Mouse (Mus musculus) forebrain, embryonic 14.5 days (tissue): ENCODE data around the gene Prss41. TPM values are rescaled to one million over a fixed set of nuclear protein-coding genes. Genes with fewer than 3 reads are reported as not detected.
A peak's percentile ranks its signal among the peaks of the same experiment; 100 is the strongest.

ENCODE experiments used
- ATAC-seq: fragments of 200-750 bp; cut with Nextera tagmentation; 2 replicates; pipeline ENCODE4 v1.8.0; 2017; ENCODE audit warnings: mild to moderate bottlenecking, moderate library complexity
- DNase-seq: peaks from one replicate; pipeline ENCODE4 v3.0.0-alpha.2; 2015; ENCODE audit warnings: low spot score
- H3K27ac ChIP-seq: fragments of 300-500 bp; sonication (generic); 2 replicates; pipeline ENCODE4 v1.5.1; 2014; ENCODE audit warnings: low read depth, mild to moderate bottlenecking, control low read depth, low read length, moderate library complexity
- H3K27me3 ChIP-seq: fragments of 300-500 bp; sonication (generic); replicated peaks from 2 replicates; pipeline ENCODE4 v1.6.1; 2014; ENCODE audit warnings: low read length, control low read depth, mixed read lengths; ENCODE audit not compliant: control insufficient read depth, insufficient read depth
- H3K36me3 ChIP-seq: fragments of 300-500 bp; sonication (generic); 2 replicates; pipeline ENCODE4 v1.6.1; 2014; ENCODE audit warnings: low read length, control low read depth; ENCODE audit not compliant: control insufficient read depth, insufficient read depth
- H3K4me1 ChIP-seq: fragments of 300-500 bp; sonication (generic); 2 replicates; pipeline ENCODE4 v1.6.1; 2014; ENCODE audit warnings: antibody characterized with exemption, low read length, control low read depth; ENCODE audit not compliant: control insufficient read depth, insufficient read depth
- H3K4me2 ChIP-seq: fragments of 300-500 bp; sonication (generic); 2 replicates; pipeline ENCODE4 v1.6.1; 2014; ENCODE audit warnings: mild to moderate bottlenecking, control low read depth, low read length
- H3K4me3 ChIP-seq: fragments of 300-500 bp; sonication (generic); 2 replicates; pipeline ENCODE4 v1.5.1; 2014; ENCODE audit warnings: low read depth, low read length, control low read depth
- H3K9ac ChIP-seq: fragments of 300-500 bp; sonication (generic); 2 replicates; pipeline ENCODE4 v1.6.1; 2014; ENCODE audit warnings: mild to moderate bottlenecking, low read length, control low read depth, moderate library complexity
- H3K9me3 ChIP-seq: fragments of 300-500 bp; sonication (generic); replicated peaks from 2 replicates; pipeline ENCODE4 v1.6.1; 2016; ENCODE audit warnings: low read length, control low read depth, mixed read lengths; ENCODE audit not compliant: control insufficient read depth
- WGBS: fragments of 180-500 bp; shearing (Covaris S2); extraction: QIAGEN DNeasy Blood & Tissue Kit; methylation state at CpG from one replicate; pipeline ENCODE4 v1.1.7; 2014; 5-methylcytosine and 5-hydroxymethylcytosine counted together
- polyA plus RNA-seq: library from polyadenylated mRNA; unstranded; fragments of >200 nt; fragmentation: Nextera tagmentation; extraction: Ambion mirVana; gene quantifications from 2 replicates; pipeline ENCODE4 v1.2.1, GENCODE M21; 2014

Prss41 gene
- polyA plus RNA-seq, 1 experiment from 2014 or later = 0.66 TPM

DNA sequence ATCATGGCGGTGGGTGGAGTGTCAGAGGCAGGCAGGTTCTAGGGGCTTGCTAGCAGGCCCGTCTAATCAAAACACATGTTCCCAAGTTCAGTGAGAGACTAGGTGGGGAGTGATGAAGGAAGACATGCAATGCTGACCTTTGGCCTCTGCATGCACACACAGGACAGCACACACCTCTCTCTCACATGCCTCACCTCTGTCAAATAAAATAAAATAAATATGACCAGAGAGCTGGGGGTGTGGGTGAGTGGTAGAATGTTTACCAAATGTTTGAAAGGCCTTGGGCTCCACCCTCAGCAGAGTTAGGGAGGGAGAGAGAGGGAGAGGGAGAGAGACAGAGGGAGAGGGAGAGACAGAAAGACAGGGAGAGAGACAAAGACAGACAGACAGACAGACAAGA lies 13.9 kb upstream of the Prss41 start:
- H3K4me1 ChIP-seq = no peaks in the 10 kb centered on the region
- no peak for DNase-seq
- no peak overlapping the region for H3K27ac ChIP-seq
- H3K9me3 ChIP-seq = no peaks in the 10 kb centered on the region
- no peak for ATAC-seq
- no peaks in the 10 kb centered on the region for H3K36me3 ChIP-seq
- WGBS = 88% methylated on average over 2 of the region's 2 CpGs
- H3K4me3 ChIP-seq = no peak overlapping the region
- no peak overlapping the region for H3K4me2 ChIP-seq
- H3K27me3 ChIP-seq = no peaks in the 10 kb centered on the region
- H3K9ac ChIP-seq = no peak overlapping the region

DNA sequence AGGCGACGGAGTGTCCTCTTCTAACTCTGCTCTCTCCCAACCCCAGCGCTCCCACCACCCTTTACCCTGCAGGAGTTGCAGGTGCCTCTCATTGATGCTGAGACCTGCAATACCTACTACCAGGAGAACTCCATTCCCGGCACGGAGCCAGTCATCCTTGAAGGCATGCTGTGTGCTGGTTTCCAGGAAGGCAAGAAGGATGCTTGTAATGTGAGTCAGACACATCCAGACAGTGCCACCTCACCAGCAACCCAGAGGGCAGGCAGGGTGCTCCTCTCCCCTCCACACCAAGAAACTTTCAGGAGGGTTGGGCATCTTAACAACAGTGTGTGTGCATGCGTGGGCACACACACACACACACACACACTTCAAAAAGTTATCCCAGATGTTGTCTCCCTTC lies 13.2 kb upstream of the Prss41 start:
- Histone ChIP-seq H3K27me3 (no peaks in the 10 kb centered on the region), H3K4me2 (no peak overlapping the region), H3K36me3 (no peaks in the 10 kb centered on the region), H3K4me3 (no peak overlapping the region), H3K9me3 (no peaks in the 10 kb centered on the region), H3K9ac (no peak overlapping the region), H3K4me1 (no peaks in the 10 kb centered on the region), H3K27ac (no peak overlapping the region)
- ATAC-seq (no peak), DNase-seq (no peak)
- 81% methylated on average over 6 of the region's 6 CpGs for WGBS

GRCm38 (mm10) chr17:23854229-23854765 lies 10.3 kb upstream of the Prss41 start:
- Histone ChIP-seq H3K9me3 (no peaks in the 10 kb centered on the region), H3K4me1 (no peaks in the 10 kb centered on the region), H3K9ac (no peak overlapping the region), H3K36me3 (no peaks in the 10 kb centered on the region), H3K4me3 (no peak overlapping the region), H3K27me3 (no peaks in the 10 kb centered on the region), H3K27ac (no peak overlapping the region), H3K4me2 (no peak overlapping the region)
- DNase-seq (no peak), ATAC-seq (no peak)
- WGBS = 92% methylated on average over 10 of the region's 10 CpGs

DNA sequence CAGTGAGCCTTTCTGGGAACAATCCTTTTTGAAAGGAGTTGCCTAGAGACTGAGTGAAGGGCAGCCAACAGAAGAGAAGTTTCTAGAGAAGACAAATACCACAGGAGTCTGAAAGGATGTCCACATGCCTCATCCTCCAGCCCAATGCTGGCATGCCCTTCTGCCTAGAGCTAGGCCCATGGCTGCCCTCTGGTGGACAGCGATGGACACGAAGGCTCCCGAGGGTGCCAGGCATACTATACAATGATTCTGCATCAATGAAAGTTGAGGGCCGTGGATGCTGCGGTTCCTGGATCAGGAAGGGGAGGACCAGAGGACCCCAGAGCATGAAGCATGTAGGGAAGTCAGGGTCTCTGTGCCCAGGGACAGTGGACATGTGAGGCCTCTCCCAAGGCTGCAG lies 9.3 kb upstream of the Prss41 start:
- 43% methylated on average over 5 of the region's 5 CpGs for WGBS
- Histone ChIP-seq H3K9me3 (no peaks in the 10 kb centered on the region), H3K36me3 (no peaks in the 10 kb centered on the region), H3K27ac (no peak overlapping the region), H3K4me2 (no peak overlapping the region), H3K4me3 (no peak overlapping the region), H3K27me3 (no peaks in the 10 kb centered on the region), H3K4me1 (no peaks in the 10 kb centered on the region), H3K9ac (no peak overlapping the region)
- DNase-seq (peak; percentile 58), ATAC-seq (no peak)

- H3K9ac ChIP-seq = no peak overlapping the region
- ATAC-seq (peak; percentile 62), DNase-seq (peak; percentile 80)
- H3K27me3 ChIP-seq = no peaks in the 10 kb centered on the region
- H3K4me3 ChIP-seq = no peak overlapping the region
- no peaks in the 10 kb centered on the region for H3K4me1 ChIP-seq
- no peak overlapping the region for H3K4me2 ChIP-seq
- H3K36me3 ChIP-seq = no peaks in the 10 kb centered on the region
- H3K9me3 ChIP-seq = no peaks in the 10 kb centered on the region
- H3K27ac ChIP-seq = no peak overlapping the region
- WGBS = 60% methylated on average over 18 of the region's 19 CpGs
Measured at GRCm38 (mm10) chr17:23850853-23851749, 7.1 kb upstream of the Prss41 start.

DNA sequence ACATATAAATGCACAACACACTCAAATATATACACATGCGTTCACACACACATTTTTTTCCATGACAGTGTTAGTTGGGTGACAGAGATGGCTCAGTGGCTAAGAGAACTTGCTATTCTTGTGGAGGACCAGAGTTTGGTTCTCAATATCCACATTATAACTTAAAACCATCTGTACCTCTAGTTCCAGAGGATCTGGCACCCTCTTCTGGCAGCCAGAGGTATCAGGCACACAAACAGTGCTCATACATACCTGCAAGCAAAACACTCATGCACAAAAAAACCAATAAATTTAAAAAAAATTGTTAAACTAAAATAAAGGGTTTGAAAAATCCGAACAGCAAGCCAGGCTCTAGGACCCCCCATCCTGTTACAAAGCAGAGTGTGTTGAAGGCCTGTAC lies 6.1 kb upstream of the Prss41 start:
- H3K9ac ChIP-seq = no peak overlapping the region
- no peak overlapping the region for H3K4me3 ChIP-seq
- WGBS = 58% methylated on average over 2 of the region's 2 CpGs
- no peak for DNase-seq
- no peak for ATAC-seq
- no peaks in the 10 kb centered on the region for H3K27me3 ChIP-seq
- H3K9me3 ChIP-seq = no peaks in the 10 kb centered on the region
- H3K4me1 ChIP-seq = no peaks in the 10 kb centered on the region
- H3K4me2 ChIP-seq = no peak overlapping the region
- H3K27ac ChIP-seq = no peak overlapping the region
- H3K36me3 ChIP-seq = no peaks in the 10 kb centered on the region

DNA sequence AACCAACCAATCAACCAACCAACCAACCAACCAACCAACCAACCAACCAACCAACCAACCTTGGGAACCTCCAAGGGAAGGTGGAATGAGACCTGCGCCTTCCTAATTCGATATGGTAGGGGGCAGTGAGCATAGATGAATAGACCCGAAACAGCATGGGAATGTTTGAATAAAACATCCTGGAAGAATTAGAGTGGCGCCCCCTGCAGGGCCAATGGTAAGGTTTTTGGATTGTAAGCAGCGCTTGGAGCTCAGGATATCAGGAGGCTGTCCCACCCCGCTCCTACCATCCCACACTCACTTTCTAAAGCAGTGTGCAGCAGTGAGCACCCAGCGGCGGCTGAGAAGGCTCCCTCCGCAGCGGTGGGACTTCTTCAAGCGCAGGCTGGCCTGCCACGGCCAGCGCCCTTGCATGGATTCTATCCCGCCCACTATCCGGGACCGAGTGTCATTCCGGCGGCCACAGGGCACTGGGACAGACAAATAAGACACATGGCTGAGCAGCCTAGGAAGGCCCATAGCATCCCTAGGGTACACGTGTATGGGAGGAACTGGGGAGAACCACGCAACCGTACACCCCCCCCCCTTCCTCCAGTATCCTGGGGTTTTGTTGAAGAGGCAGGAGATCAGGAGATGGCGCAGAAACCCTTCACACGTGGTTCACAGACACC lies 696 bp downstream of the Prss41 start:
- Histone ChIP-seq H3K27ac (no peak overlapping the region), H3K36me3 (no peaks in the 10 kb centered on the region), H3K9me3 (no peaks in the 10 kb centered on the region), H3K27me3 (no peaks in the 10 kb centered on the region), H3K4me3 (no peak overlapping the region), H3K4me2 (peak overlapping the region; percentile 8; the same call in 1 of the 2 replicates), H3K4me1 (no peaks in the 10 kb centered on the region), H3K9ac (no peak overlapping the region)
- no peak for ATAC-seq
- 46% methylated on average over 23 of the region's 23 CpGs for WGBS
- DNase-seq = no peak

DNA sequence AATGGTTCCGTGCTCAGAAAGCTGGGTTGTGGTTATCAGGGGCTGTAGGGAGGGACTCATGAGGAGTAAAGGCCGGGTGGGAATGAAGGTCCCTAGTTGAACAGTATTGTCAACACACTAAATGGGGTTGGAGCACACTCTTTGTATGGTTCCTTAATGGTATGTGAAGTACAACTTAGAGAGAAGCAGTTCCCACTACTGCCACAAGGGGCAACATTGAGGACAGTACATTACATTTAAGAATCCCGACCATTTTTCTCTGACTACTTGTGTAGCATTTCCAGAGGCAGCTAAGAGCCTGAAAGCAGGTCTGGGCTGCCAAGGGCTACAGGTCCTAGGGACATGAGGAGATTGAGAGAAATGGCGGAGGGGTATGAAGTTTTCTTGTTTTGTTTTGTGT lies 2.8 kb downstream of the Prss41 start:
- Histone ChIP-seq H3K27me3 (no peaks in the 10 kb centered on the region), H3K4me2 (no peak overlapping the region), H3K9me3 (no peaks in the 10 kb centered on the region), H3K4me1 (no peaks in the 10 kb centered on the region), H3K27ac (no peak overlapping the region), H3K4me3 (no peak overlapping the region), H3K9ac (no peak overlapping the region), H3K36me3 (no peaks in the 10 kb centered on the region)
- DNase-seq (peak; percentile 86), ATAC-seq (no peak)
- 28% methylated on average over 4 of the region's 4 CpGs for WGBS
